Mouse (Mus musculus) hindbrain, embryonic 13.5 days (tissue): ENCODE measurements at regions not wholly inside any gene's neighbourhood (a gene's known extent, or its start where the extent isn't known, plus 50 kb on each side); places are given as distances from the start of the nearest gene placed in this dataset.
A peak's percentile ranks its signal among the peaks of the same experiment; 100 is the strongest.

ENCODE experiments used
- ATAC-seq: fragments of 200-750 bp; cut with Nextera tagmentation; 2 replicates; pipeline ENCODE4 v1.8.0; 2017; ENCODE audit warnings: moderate TSS enrichment; ENCODE audit not compliant: low FRiP score
- H3K27ac ChIP-seq: fragments of 300-500 bp; sonication (generic); 2 replicates; pipeline ENCODE4 v1.5.1; 2015; ENCODE audit warnings: inconsistent platforms, mild to moderate bottlenecking, moderate library complexity
- H3K27me3 ChIP-seq: fragments of 300-500 bp; sonication (generic); 2 replicates; pipeline ENCODE4 v1.6.1; 2015; ENCODE audit warnings: mild to moderate bottlenecking, inconsistent platforms
- H3K36me3 ChIP-seq: fragments of 300-500 bp; sonication (generic); 2 replicates; pipeline ENCODE4 v1.6.1; 2015; ENCODE audit warnings: mild to moderate bottlenecking, inconsistent platforms
- H3K4me1 ChIP-seq: fragments of 300-500 bp; sonication (generic); replicated peaks from 2 replicates; pipeline ENCODE4 v1.6.1; 2015; ENCODE audit warnings: inconsistent platforms
- H3K4me2 ChIP-seq: fragments of 300-500 bp; sonication (generic); 2 replicates; pipeline ENCODE4 v1.6.1; 2015; ENCODE audit warnings: inconsistent platforms, mild to moderate bottlenecking, moderate library complexity
- H3K4me3 ChIP-seq: fragments of 300-500 bp; sonication (generic); 2 replicates; pipeline ENCODE4 v1.5.1; 2015; ENCODE audit warnings: mild to moderate bottlenecking, inconsistent platforms
- H3K9ac ChIP-seq: fragments of 300-500 bp; sonication (generic); 2 replicates; pipeline ENCODE4 v1.6.1; 2015; ENCODE audit warnings: mild to moderate bottlenecking, inconsistent platforms
- H3K9me3 ChIP-seq: fragments of 300-500 bp; sonication (generic); 2 replicates; pipeline ENCODE4 v1.6.1; 2016; ENCODE audit warnings: inconsistent platforms
- WGBS: fragments of 180-500 bp; shearing (Covaris S2); methylation state at CpG from one replicate; pipeline ENCODE4 v1.1.7; 2015; 5-methylcytosine and 5-hydroxymethylcytosine counted together

DNA sequence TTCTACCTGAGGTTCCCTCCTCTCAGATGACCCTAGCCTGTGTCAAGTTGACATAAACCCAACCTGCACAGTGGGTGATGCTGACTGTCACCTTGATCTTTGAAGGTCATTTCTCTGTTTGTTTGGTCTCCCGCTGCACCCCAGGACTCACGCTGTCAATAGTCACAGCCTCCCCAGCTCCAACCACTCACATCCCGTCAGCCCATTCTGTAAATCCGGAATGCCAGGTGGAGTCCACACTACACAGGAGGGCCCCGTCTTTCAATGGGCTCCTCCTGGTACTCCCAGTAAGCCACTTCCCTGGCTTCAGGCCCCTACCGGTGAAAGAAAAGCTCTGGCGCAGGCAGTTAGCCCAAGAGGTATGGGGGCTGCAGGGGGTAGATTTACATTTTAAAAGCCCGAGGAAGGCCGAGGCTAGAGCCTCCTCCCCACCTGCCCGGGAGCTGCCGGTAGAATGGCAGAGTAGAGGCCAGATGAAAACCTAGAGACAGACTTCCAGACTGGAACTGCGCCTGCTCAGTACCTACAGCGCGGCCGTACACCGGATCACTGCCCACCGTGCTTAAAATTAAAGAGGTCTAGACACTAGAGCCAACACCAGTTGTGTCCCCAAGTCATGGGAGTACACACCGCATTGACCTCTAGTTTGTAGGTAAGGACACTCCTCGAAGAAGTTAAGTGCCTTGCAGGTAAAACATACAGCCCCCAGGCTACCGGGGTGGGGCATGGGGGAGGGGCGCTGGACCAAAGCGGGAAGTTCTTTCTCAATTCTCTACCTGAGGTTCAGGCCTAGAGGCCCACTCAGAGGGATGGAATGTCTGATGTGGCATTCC is 123.8 kb upstream of the Med13l start:
- no peaks in the 10 kb centered on the region for H3K9me3 ChIP-seq
- WGBS, result 8% methylated on average over 22 of the region's 22 CpGs
- no peak overlapping the region for H3K4me3 ChIP-seq
- H3K27me3 ChIP-seq, result peaks cover 57% of the 10 kb centered on the region
- H3K27ac ChIP-seq, result no peak overlapping the region
- 0 out of 2 replicates have a peak overlapping the region, but pooled peaks have one; percentile 15 for H3K4me2 ChIP-seq
- no peaks in the 10 kb centered on the region for H3K36me3 ChIP-seq
- H3K9ac ChIP-seq, result no peak overlapping the region
- peaks cover 17% of the 10 kb centered on the region for H3K4me1 ChIP-seq
- ATAC-seq, result no peak

DNA sequence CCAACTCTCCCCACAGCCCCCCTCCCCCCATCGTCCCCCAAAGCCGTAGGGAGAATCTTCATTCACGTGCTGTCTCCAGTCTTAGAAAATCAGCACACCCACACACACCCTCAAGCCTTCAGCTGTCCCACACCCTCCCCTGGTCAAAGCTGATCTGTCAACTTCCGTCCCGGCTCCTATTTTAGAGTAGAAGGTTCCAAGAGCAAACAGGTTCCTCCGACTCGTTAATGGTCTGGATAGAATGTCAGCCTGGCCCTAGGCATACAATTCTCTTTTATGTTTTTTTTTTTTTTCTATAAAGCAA is 123.2 kb upstream of the Med13l start:
- Histone ChIP-seq H3K9me3 (no peaks in the 10 kb centered on the region), H3K27ac (no peak overlapping the region), H3K27me3 (peaks cover 57% of the 10 kb centered on the region), H3K4me3 (no peak overlapping the region), H3K9ac (no peak overlapping the region), H3K4me1 (peaks cover 17% of the 10 kb centered on the region), H3K4me2 (no peak overlapping the region), H3K36me3 (no peaks in the 10 kb centered on the region)
- WGBS, result 23% methylated on average over 7 of the region's 7 CpGs
- ATAC-seq, result no peak

DNA sequence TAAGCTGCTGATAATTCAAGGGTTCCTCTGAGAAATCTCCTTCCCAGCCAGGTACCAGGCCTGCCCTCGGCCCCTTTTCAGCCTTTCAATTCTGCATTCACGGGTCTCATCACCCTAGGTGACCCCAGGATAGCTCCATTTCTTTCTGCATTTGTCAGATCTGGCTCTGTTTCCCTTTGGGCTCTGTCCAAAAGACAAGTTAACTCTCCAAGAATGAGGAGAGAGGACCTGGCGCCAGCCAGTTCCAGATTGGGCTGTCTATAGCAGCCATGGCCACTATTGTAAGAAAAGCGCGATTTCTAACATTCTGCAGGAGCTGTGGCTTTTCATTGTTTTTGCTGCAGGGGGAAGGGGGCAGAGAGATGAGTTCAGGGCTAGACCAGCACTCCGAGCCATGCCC is 122.5 kb upstream of the Med13l start:
- Histone ChIP-seq H3K4me3 (no peak overlapping the region), H3K36me3 (no peaks in the 10 kb centered on the region), H3K9me3 (no peaks in the 10 kb centered on the region), H3K9ac (no peak overlapping the region), H3K4me1 (peaks cover 17% of the 10 kb centered on the region), H3K27ac (no peak overlapping the region), H3K27me3 (peaks cover 56% of the 10 kb centered on the region), H3K4me2 (no peak overlapping the region)
- whole genome bisulfite sequencing, result 29% methylated on average over 6 of the region's 6 CpGs
- ATAC-seq, result no peak

DNA sequence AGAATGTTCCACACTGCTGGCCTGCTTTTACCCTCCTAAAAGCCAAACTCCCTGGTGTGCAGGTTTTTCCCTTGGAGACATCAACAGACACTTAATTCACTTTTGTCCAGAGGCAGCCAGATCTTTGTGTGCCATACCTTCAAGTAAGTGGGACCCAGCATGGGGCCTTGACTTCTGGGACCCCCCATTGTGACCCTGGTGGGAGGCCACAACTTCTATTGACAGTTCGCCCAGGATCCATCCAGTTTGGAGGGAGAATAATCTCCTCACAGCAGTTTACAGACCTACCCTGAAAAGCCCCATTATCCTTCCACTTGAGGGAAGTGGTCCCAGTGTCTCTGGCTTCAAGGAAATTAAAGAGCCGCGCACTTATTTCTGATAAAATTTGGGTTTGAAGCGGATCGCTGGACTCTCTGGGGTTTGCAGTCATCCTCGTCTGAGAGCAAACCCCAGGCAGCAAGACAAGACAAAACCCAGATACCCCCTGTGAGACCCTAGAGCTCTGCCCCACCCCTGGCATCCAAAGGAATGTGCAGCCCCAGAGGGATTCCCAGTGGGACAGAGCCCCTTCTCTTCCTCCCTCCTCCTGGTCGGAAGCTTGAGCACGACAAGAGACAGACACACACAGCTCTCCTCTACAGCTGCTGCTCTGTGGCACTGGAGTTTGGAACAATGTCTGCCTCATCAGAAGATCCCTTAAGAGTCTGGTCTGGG is 115.8 kb upstream of the Med13l start:
- Histone ChIP-seq H3K4me3 (no peak overlapping the region), H3K9me3 (no peaks in the 10 kb centered on the region), H3K4me1 (peaks cover 15% of the 10 kb centered on the region; the same call in 1 of the 2 replicates), H3K4me2 (no peak overlapping the region), H3K36me3 (no peaks in the 10 kb centered on the region), H3K27me3 (0 out of 2 replicates have a peak, but pooled peaks cover 16% of the 10 kb centered on the region), H3K27ac (no peak overlapping the region), H3K9ac (no peak overlapping the region)
- no peak for ATAC-seq
- WGBS, result 7% methylated on average over 8 of the region's 8 CpGs

DNA sequence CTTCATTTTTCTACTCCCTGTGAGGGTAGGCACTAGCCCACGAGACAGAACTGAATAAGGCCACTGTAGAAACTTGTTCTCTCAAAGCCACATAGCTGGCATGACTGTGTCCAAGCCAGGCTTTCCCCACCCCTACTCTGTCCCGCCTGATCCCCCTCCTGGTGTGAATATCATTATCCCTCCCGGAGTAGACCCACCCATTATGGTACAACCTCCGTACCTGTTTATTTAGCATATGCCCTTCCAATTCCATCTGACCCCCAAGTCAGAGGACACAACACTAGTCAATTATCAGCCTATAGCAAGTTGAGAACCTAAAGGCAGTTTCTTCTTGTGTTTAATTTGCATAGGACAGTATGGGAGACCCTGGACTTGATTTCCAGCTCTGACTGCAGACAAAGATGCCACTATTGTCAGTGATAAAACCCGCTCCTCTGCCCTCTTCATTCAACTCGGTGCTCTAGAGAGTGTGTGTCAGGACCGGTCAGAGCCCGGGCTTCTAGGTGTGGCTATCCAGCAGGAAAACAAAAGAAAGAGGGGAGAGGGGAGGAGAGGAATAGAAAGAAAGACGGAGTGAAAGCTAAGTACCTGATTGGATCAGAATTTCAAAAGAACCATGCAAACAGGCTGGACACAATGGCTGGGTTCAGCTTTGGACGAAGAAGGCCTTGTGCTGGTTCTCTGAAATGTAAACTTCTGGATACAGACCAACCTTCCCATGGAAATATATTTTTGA is 115.1 kb upstream of the Med13l start:
- Histone ChIP-seq H3K4me2 (no peak overlapping the region), H3K27me3 (0 out of 2 replicates have a peak, but pooled peaks cover 13% of the 10 kb centered on the region), H3K9ac (no peak overlapping the region), H3K27ac (no peak overlapping the region), H3K4me3 (no peak overlapping the region), H3K9me3 (no peaks in the 10 kb centered on the region), H3K4me1 (peaks cover 15% of the 10 kb centered on the region; the same call in 1 of the 2 replicates), H3K36me3 (no peaks in the 10 kb centered on the region)
- 17% methylated on average over 10 of the region's 10 CpGs for WGBS
- no peak for ATAC-seq

DNA sequence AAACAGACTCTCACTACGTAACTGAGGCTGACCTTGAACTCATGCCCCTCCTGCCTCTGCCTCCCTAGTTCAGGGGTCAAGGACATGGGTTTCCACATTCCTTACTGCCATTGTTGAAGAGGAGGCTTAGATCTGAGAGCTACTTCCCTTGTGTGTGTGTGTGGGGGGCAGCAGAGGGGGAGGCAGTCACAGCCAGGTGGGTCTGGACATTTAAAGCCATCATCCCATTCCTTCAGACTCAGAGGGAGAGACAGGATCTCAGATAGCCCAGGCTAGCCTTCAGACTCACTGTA is 114.5 kb upstream of the Med13l start:
- WGBS, result 67% methylated on average over 1 of the region's 1 CpGs
- no peak overlapping the region for H3K4me2 ChIP-seq
- H3K9me3 ChIP-seq, result no peaks in the 10 kb centered on the region
- H3K4me1 ChIP-seq, result peaks cover 15% of the 10 kb centered on the region; the same call in 1 of the 2 replicates
- H3K9ac ChIP-seq, result no peak overlapping the region
- H3K27ac ChIP-seq, result no peak overlapping the region
- no peaks in the 10 kb centered on the region for H3K36me3 ChIP-seq
- 0 out of 2 replicates have a peak, but pooled peaks cover 13% of the 10 kb centered on the region for H3K27me3 ChIP-seq
- no peak overlapping the region for H3K4me3 ChIP-seq
- ATAC-seq, result no peak

DNA sequence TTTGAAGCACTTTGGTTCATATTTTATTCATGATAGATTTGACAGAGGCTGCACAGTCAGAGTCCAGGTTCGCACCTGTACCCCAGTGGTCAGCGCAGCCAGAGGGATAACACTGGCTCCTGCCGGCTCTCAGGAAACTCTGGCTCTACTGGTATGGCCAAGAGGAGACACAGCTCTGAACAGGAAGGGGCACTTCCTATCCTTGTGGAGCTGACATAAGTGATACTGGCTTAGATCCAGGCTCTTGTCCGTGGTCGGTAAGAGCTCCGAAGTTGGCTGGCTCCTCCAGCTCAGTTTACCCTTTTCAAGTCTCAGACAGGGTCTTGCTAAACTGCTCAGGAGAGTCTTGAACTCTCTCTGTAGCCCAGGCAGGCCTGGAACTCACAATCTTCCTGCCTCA is 113.6 kb upstream of the Med13l start:
- Histone ChIP-seq H3K27ac (no peak overlapping the region), H3K36me3 (no peaks in the 10 kb centered on the region), H3K4me3 (no peak overlapping the region), H3K9me3 (no peaks in the 10 kb centered on the region), H3K9ac (no peak overlapping the region), H3K27me3 (0 out of 2 replicates have a peak, but pooled peaks cover 13% of the 10 kb centered on the region), H3K4me1 (peaks cover 15% of the 10 kb centered on the region; the same call in 1 of the 2 replicates), H3K4me2 (no peak overlapping the region)
- WGBS, result 79% methylated on average over 6 of the region's 6 CpGs
- no peak for ATAC-seq

DNA sequence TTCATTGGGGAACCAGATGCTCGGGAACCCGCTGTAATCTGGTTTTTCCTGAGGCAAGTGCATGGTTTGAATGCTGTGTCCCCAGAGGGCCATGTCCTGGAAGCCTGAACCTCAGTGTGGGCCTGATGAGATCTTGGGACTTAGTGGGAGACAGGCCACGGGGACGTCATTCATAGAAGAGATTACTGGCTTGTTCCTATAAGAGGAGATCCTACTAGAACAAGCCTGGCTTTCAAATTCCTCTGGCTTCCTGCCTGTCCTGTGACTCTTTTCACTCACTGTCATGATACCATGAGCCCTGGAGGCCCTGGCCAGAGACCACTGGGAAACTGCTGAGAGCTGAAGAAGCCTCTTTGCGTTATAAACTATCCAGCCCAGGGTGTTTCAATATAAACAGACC is 113.1 kb upstream of the Med13l start:
- 0 out of 2 replicates have a peak, but pooled peaks cover 13% of the 10 kb centered on the region for H3K27me3 ChIP-seq
- peaks cover 15% of the 10 kb centered on the region; the same call in 1 of the 2 replicates for H3K4me1 ChIP-seq
- no peak overlapping the region for H3K9ac ChIP-seq
- H3K27ac ChIP-seq, result no peak overlapping the region
- no peaks in the 10 kb centered on the region for H3K9me3 ChIP-seq
- no peak for ATAC-seq
- no peaks in the 10 kb centered on the region for H3K36me3 ChIP-seq
- H3K4me2 ChIP-seq, result no peak overlapping the region
- H3K4me3 ChIP-seq, result no peak overlapping the region
- 74% methylated on average over 5 of the region's 5 CpGs for WGBS

DNA sequence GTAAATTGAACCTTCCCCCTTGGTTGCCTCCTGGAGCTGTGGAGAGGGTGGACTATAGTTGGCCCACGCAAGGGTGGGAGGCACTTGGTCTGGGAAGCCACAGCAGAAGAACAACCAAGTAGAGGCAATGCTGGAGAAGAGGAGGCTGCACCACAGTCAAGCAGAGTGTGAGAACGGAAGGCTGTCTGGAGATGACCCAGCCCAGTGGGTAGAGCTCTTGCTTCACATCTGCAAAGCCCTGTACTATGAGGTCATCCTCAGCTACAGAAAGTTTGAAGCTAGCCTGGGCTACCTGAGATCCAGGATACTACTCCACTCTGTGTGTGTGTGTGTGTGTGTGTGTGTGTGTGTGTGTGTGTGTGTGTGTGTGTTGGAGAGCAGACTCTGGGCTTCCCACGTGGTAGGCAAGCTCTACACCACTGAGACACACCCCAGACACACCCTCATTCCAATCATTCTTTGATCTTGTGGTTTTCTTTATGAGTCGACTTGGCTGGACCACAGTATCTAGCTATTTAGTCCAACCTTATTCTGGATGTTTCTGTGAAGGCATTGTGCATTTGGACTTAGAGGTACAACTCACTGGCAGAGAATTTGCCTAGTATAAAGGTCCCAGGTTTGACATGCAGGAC is 111.5 kb upstream of the Med13l start:
- Histone ChIP-seq H3K27ac (no peak overlapping the region), H3K27me3 (0 out of 2 replicates have a peak, but pooled peaks cover 10% of the 10 kb centered on the region), H3K9ac (no peak overlapping the region), H3K4me3 (no peak overlapping the region), H3K9me3 (no peaks in the 10 kb centered on the region), H3K36me3 (no peaks in the 10 kb centered on the region), H3K4me1 (peaks cover 15% of the 10 kb centered on the region; the same call in 1 of the 2 replicates), H3K4me2 (no peak overlapping the region)
- ATAC-seq, result no peak
- 67% methylated on average over 4 of the region's 4 CpGs for WGBS

DNA sequence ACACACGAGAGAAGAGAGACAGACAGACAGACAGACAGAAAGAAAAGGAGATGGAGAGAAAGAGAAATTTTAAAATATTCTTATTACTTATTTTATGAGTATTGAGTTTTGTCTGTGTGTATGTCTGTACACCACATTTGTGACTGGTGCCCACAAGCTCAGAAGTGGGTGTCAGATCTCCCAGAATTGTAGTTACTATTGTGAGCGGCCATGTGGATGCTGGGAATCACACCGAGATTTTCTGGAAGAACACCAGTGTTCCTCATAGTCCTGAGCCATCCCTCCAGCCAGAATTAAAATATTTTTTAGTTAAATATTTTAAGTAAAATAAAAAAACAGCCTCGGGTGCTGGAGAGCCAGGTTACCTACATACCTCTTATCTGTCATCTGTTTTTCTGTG is 110.6 kb upstream of the Med13l start:
- H3K4me2 ChIP-seq, result no peak overlapping the region
- ATAC-seq, result no peak
- H3K9me3 ChIP-seq, result no peaks in the 10 kb centered on the region
- no peak overlapping the region for H3K9ac ChIP-seq
- 90% methylated on average over 4 of the region's 4 CpGs for WGBS
- peaks cover 11% of the 10 kb centered on the region; the same call in 1 of the 2 replicates for H3K4me1 ChIP-seq
- no peak overlapping the region for H3K4me3 ChIP-seq
- H3K36me3 ChIP-seq, result no peaks in the 10 kb centered on the region
- H3K27me3 ChIP-seq, result 0 out of 2 replicates have a peak, but pooled peaks cover 4% of the 10 kb centered on the region
- H3K27ac ChIP-seq, result no peak overlapping the region

DNA sequence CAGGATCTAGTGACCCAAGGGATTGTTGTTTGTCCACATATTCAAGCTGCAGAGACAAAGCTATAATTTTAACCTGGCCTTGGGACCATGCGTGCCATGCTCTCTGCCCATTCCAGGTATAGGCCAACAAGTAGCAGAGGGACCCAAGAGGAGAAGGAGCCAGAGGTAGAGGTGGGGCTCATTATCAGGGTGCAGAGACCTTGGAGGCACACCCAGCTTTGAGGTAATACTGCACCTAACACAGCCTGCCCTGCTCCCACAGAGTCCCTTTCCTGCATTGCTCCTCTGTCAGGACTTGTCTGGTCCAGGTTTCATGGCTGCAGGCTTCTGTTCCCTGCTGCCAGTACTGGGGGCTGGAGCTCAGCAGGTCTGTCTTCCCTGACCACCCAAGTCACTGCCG is 108.4 kb upstream of the Med13l start:
- Histone ChIP-seq H3K9ac (no peak overlapping the region), H3K36me3 (no peaks in the 10 kb centered on the region), H3K27me3 (no peaks in the 10 kb centered on the region), H3K9me3 (no peaks in the 10 kb centered on the region), H3K4me1 (no peaks in the 10 kb centered on the region), H3K27ac (no peak overlapping the region), H3K4me2 (no peak overlapping the region), H3K4me3 (no peak overlapping the region)
- ATAC-seq, result no peak
- WGBS, result 75% methylated on average over 2 of the region's 2 CpGs

DNA sequence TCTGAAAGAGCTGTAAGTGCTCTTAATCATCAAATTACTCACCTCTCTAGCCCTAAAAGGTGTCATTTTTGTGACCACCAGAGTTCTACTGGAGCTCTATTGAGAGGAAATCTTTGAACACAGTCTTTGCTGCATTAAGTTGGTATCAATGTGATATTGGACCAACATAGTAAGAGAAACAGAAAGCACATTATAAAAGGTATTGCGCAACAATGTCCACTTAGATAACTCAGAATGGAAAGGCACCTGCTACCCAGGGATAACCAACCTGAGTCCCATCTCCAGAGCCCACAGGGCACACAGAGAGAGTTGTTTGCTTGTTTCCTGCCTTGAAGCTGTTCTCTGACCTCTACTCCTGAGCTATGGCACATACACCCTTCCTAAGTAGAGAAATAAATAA is 106.4 kb upstream of the Med13l start:
- 97% methylated on average over 1 of the region's 1 CpGs for WGBS
- H3K27ac ChIP-seq, result no peak overlapping the region
- ATAC-seq, result no peak
- H3K36me3 ChIP-seq, result no peaks in the 10 kb centered on the region
- no peak overlapping the region for H3K9ac ChIP-seq
- no peak overlapping the region for H3K4me3 ChIP-seq
- no peaks in the 10 kb centered on the region for H3K9me3 ChIP-seq
- no peak overlapping the region for H3K4me2 ChIP-seq
- no peaks in the 10 kb centered on the region for H3K27me3 ChIP-seq
- H3K4me1 ChIP-seq, result peaks cover 6% of the 10 kb centered on the region
